Mouse (Mus musculus) kidney, postnatal 0 days (tissue): Measurements from ENCODE around the gene Tbcc. TPM values are rescaled to one million over a fixed set of nuclear protein-coding genes. Genes with fewer than 3 reads are reported as not detected.

Source experiments
- ATAC-seq: fragments of 200-750 bp; cut with Nextera tagmentation; replicated peaks from 2 replicates; pipeline ENCODE4 v1.8.0; 2017; ENCODE audit warnings: low read depth, moderate number of reproducible peaks, moderate TSS enrichment, moderate library complexity; ENCODE audit not compliant: low FRiP score
- DNase-seq: peaks from one replicate; pipeline ENCODE4 v3.0.0-alpha.2; 2016; ENCODE audit warnings: low spot score
- H3K27ac ChIP-seq: fragments of 300-500 bp; sonication (generic); 2 replicates; pipeline ENCODE4 v1.5.1; 2014; ENCODE audit warnings: mild to moderate bottlenecking
- H3K27me3 ChIP-seq: fragments of 300-500 bp; sonication (generic); 2 replicates; pipeline ENCODE4 v1.6.1; 2014; ENCODE audit warnings: low read length, mixed read lengths; ENCODE audit not compliant: insufficient read depth
- H3K36me3 ChIP-seq: fragments of 300-500 bp; sonication (generic); 2 replicates; pipeline ENCODE4 v1.6.1; 2014; ENCODE audit warnings: low read length, mixed read lengths; ENCODE audit not compliant: insufficient read depth
- H3K4me1 ChIP-seq: fragments of 300-500 bp; sonication (generic); replicated peaks from 2 replicates; pipeline ENCODE4 v1.6.1; 2014; ENCODE audit warnings: antibody characterized with exemption, low read length, mixed read lengths; ENCODE audit not compliant: insufficient read depth
- H3K4me2 ChIP-seq: fragments of 300-500 bp; sonication (generic); 2 replicates; pipeline ENCODE4 v1.6.1; 2014; ENCODE audit warnings: mild to moderate bottlenecking, low read length, moderate library complexity, mixed read lengths
- H3K4me3 ChIP-seq: fragments of 300-500 bp; sonication (generic); replicated peaks from 2 replicates; pipeline ENCODE4 v1.5.1; 2014; ENCODE audit warnings: low read depth, low read length
- H3K9ac ChIP-seq: fragments of 300-500 bp; sonication (generic); 2 replicates; pipeline ENCODE4 v1.6.1; 2014; ENCODE audit warnings: low read depth, low read length
- H3K9me3 ChIP-seq: fragments of 300-500 bp; sonication (generic); replicated peaks from 2 replicates; pipeline ENCODE4 v1.6.1; 2016; ENCODE audit warnings: low read length, inconsistent platforms, mixed read lengths
- CTCF ChIP-seq: IDR thresholded peaks from 2 replicates; pipeline ENCODE4 v1.5.1; 2016; ENCODE audit warnings: antibody characterized with exemption, low read depth, mild to moderate bottlenecking, moderate library complexity
- WGBS: fragments of 180-500 bp; shearing (Covaris S2); extraction: QIAGEN DNeasy Blood & Tissue Kit; methylation state at CpG from one replicate; pipeline ENCODE4 v1.1.7; 2014; 5-methylcytosine and 5-hydroxymethylcytosine counted together
- polyA plus RNA-seq: library from polyadenylated mRNA; unstranded; fragments of >200 nt; fragmentation: Nextera tagmentation; extraction: Ambion mirVana; gene quantifications from 2 replicates; pipeline ENCODE4 v1.2.1, GENCODE M21; 2015

Tbcc gene
- polyA plus RNA-seq, 1 experiment from 2014 or later, result 71.4 TPM

DNA sequence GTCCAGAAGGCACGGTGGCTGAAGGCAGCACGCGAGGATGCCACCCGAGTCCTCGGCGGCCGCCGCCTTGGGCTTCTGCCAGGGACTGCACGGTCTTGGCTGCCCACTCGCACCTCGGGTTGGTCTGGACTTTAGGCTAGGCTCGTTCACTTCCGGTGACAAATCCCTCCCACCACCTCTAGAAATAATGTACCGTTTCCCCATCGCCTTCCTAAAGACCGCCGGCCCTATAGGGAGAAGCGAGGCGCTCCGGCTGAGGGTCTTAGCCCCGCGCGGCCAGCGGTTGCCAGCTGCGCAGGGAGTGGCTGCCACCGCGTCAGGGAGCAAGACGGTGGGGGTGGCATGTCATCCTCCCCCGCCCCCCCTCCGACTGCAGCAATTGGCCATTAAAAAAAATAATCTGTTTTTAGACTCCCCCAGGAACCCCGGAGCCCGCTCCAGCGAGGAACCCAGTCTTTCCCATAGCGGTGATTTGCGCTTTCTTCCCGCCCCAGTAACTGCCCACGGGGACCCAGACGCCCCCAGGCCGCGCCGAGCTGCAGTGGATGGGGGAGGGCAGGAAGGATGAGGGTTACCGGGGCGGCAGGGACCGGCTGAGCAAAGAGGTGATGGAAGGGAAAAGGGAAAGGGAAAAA is 917 bp upstream of the Tbcc start:
- DNase-seq, result peak; percentile 86
- Histone ChIP-seq H3K4me2 (peak overlapping the region; percentile 87), H3K4me1 (peaks cover 23% of the 10 kb centered on the region; the same call in 1 of the 2 replicates), H3K27ac (peak overlapping the region; percentile 94), H3K9ac (peak overlapping the region; percentile 73), H3K36me3 (no peaks in the 10 kb centered on the region), H3K27me3 (no peaks in the 10 kb centered on the region), H3K4me3 (peak overlapping the region; percentile 90), H3K9me3 (no peaks in the 10 kb centered on the region)
- peak; percentile 56 for ATAC-seq
- no peak for TF ChIP-seq CTCF
- WGBS, result under 1% methylated on average over 44 of the region's 44 CpGs

DNA sequence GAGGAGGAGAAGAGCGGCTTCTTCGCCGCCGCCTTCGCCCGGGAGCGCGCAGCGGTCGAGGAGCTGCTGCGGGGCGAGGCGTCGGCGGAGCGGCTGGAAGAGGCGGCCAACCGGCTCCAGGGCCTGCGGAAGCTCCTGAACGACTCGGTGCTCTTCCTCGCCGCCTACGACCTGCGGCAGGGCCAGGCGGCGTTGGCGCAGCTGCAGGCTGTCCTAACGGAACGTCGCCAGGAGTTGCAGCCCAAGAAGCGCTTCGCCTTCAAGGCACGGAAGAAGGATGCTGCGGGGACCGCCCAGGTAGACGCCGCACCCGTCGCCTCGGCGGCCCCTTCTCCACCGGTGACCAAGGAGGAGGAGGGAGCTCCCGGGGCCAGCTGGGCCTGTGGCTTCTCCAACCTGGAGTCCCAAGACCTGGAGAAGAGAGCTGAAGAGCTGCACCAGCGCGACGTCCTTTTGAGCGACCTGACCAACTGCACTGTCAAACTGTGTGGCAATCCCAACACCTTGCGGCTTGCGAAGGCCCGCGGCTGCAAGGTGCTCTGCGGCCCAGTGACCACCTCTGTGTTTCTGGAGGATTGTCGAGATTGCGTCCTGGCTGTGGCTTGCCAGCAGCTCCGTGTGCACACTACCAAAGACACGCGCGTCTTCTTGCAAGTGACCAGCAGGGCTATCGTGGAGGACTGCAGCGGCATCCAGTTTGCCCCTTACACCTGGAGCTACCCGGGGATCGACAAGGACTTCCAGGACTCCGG is 535 bp downstream of the Tbcc start:
- H3K4me1 ChIP-seq, result peaks cover 19% of the 10 kb centered on the region; the same call in 1 of the 2 replicates
- H3K36me3 ChIP-seq, result no peaks in the 10 kb centered on the region
- peak overlapping the region; percentile 94 for H3K4me2 ChIP-seq
- H3K4me3 ChIP-seq, result peak overlapping the region; percentile 90
- DNase-seq (peak; percentile 40), ATAC-seq (peak; percentile 15)
- TF ChIP-seq CTCF, result no peak; the same call in 1 of the 2 replicates
- WGBS, result 1% methylated on average over 64 of the region's 64 CpGs
- no peaks in the 10 kb centered on the region for H3K27me3 ChIP-seq
- H3K9me3 ChIP-seq, result no peaks in the 10 kb centered on the region
- H3K27ac ChIP-seq, result peak overlapping the region; percentile 85
- H3K9ac ChIP-seq, result peak overlapping the region; percentile 91

DNA sequence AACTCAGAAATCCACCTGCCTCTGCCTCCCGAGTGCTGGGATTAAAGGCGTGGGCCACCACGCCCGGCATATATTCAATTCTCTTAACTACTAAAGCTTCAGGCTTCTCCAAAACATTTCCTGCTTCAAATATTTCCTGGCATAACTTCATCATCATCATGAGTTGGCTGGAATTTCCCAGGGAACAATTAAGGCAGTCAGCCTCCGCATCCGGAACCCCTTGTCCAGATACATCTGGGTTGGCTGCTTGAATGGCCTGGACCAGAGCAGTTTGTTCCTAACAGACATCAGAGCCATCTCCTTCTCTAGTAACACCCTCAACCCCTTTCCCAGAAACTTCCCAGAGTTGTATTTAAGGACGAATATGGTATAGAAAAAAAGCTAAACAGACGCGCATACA is 4.9 kb downstream of the Tbcc start:
- ATAC-seq (no peak), DNase-seq (no peak)
- Histone ChIP-seq H3K9ac (no peak overlapping the region), H3K4me2 (no peak overlapping the region), H3K9me3 (no peaks in the 10 kb centered on the region; the same call in 1 of the 2 replicates), H3K4me1 (peaks cover 23% of the 10 kb centered on the region), H3K27ac (no peak overlapping the region), H3K36me3 (no peaks in the 10 kb centered on the region), H3K4me3 (no peak overlapping the region), H3K27me3 (no peaks in the 10 kb centered on the region)
- 86% methylated on average over 9 of the region's 9 CpGs for WGBS
- no peak for TF ChIP-seq CTCF

DNA sequence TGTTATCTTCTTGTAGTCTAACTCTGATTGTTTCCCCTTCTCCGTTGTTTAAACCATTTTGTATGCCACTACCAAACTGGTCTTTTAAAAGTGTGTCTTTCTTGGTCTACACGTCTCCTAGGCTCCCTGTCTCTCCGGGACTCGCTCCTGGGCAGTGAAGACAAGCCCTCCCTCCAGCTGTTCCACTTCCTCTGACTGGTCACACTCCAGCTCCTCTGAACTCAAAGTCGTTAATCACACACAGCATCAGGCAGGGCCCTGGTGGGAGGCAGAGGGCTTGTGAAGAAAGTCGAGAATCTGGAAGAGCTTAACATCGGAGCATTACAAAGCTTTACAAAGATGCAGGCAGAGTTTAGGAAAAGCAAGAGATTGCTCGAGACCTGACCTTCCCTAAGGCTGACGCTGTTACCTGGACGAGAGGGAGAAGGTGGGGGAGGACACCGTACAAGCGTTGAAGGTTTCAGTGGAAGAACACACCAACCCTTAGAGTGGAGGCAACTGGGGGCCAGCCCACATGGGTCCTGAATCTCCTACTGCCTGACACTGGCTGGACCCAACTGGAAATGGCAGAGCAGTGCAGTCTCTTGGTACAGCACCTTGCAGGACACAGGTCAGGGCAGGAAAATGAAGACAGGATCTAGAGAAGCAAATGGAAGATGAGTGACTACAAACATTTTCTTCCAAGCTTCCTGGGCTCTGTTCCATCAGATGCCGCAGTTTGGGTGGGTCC is 6.9 kb downstream of the Tbcc start:
- Histone ChIP-seq H3K4me2 (peak overlapping the region; percentile 39), H3K27ac (peak overlapping the region; percentile 65), H3K9me3 (no peaks in the 10 kb centered on the region; the same call in 1 of the 2 replicates), H3K27me3 (no peaks in the 10 kb centered on the region), H3K4me1 (peaks cover 14% of the 10 kb centered on the region), H3K36me3 (no peaks in the 10 kb centered on the region), H3K9ac (0 out of 2 replicates have a peak overlapping the region, but pooled peaks have one; percentile 18), H3K4me3 (no peak overlapping the region)
- 10% methylated on average over 13 of the region's 13 CpGs for WGBS
- TF ChIP-seq CTCF, result no peak
- ATAC-seq, result peak; percentile 87
- peak; percentile 95 for DNase-seq

DNA sequence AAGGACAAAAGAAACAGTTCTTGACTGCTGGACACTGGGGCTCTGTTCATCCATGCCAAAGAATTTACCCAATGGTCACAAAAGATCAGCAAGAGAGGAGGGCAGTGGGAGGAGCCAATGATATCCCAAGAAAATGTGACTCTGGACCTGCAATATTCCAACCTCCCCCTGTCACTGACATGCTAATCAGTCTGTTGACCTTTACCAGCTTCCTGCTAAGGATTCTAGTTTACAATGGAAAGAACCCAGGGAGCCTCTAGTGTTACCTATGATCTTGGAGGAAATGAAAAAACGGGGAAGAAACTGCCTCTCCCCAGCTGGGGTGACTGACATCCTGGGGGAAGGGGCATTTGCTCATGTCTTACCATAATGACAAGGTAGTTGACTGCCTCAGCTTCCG is 10.5 kb downstream of the Tbcc start:
- Histone ChIP-seq H3K9me3 (no peaks in the 10 kb centered on the region; the same call in 1 of the 2 replicates), H3K36me3 (no peaks in the 10 kb centered on the region), H3K4me2 (no peak overlapping the region), H3K27ac (no peak overlapping the region), H3K4me1 (peaks cover 7% of the 10 kb centered on the region), H3K4me3 (no peak overlapping the region), H3K9ac (no peak overlapping the region), H3K27me3 (no peaks in the 10 kb centered on the region)
- no peak for DNase-seq
- no peak for TF ChIP-seq CTCF
- WGBS, result 66% methylated on average over 2 of the region's 2 CpGs
- no peak for ATAC-seq

DNA sequence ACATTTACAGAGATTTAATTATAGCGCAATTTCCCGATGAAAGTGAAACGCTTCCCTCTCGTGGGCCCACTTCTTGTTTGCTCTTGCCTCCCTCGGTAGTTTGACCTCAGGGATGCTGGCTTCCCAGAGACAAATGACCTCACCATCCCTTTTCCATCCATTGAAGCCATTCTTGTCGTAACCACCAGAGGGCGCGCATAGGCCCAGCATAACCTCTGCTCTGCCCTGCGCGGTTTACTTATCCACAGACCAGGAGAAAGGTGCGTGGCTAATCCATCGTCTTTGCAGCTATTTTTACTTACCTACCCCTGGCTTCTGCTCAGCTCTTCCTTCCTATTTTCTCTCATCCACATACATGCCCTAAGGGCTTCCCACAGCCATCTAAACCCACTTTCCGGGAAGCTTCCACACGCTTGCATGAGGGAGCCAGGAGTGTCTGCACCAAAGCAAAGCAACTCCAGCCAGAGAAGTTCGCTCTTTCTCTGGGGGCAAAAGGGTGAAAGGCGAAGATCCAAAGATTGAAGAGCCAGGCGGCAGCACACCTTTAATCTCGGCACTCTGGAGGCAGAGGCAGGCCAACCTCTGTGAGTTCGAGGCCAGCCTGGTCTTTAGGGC is 13.5 kb downstream of the Tbcc start:
- Histone ChIP-seq H3K27me3 (no peaks in the 10 kb centered on the region), H3K4me2 (no peak overlapping the region), H3K9ac (no peak overlapping the region), H3K27ac (no peak overlapping the region), H3K4me3 (no peak overlapping the region), H3K4me1 (no peaks in the 10 kb centered on the region), H3K9me3 (no peaks in the 10 kb centered on the region; the same call in 1 of the 2 replicates), H3K36me3 (no peaks in the 10 kb centered on the region)
- 23% methylated on average over 19 of the region's 19 CpGs for WGBS
- ATAC-seq (peak; percentile 66; the same call in 1 of the 2 replicates), DNase-seq (peak; percentile 87)
- peak; percentile 95 for TF ChIP-seq CTCF
